Mouse (Mus musculus): ENCODE measurements at regions not wholly inside any gene's neighbourhood (a gene's known extent, or its start where the extent isn't known, plus 50 kb on each side); places are given as distances from the start of the nearest gene placed in this dataset.

DNA sequence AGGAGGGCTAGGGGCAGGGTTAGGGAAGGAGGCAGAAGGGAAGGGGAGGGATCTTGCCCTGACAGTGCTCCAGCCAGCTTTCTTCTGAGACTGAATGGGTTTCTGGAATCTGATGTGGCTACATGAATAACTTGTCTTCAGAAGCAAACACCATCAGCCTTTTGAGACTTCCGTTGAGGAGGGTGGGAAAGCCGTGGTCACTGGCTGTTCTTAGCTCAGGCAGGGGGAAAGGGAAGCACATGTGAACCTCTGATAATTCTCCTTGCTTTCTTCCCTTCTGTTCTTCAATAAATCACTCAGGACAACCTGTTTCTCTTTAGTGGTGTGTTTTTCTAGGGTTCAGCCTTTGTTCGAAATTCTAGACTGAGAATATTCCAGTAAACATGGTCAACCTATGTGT lies 148.9 kb downstream of the Bcl11a start:
- DNase-seq (ENCODE audit: low spot score): no peak

DNA sequence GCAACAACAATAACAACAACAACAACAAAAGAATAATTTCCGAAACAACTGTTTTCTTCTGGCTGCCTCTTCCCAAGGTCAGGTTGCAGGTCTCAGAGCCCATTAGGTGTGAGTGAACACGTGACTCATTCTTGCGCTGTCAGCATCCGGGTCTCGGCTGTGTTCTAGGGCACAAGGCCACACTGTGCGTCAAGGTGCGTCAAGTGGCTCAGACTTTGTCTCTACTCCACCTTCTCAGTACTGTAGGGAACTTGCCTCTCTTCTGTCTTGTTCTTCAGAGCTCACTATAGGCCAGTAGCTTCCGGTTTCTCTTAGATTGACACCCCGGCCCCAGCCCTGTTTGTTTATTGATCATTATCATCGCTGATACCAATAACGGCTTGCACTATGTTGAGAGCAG lies 155.5 kb downstream of the Bcl11a start:
- DNase-seq (ENCODE audit: low spot score): no peak

DNA sequence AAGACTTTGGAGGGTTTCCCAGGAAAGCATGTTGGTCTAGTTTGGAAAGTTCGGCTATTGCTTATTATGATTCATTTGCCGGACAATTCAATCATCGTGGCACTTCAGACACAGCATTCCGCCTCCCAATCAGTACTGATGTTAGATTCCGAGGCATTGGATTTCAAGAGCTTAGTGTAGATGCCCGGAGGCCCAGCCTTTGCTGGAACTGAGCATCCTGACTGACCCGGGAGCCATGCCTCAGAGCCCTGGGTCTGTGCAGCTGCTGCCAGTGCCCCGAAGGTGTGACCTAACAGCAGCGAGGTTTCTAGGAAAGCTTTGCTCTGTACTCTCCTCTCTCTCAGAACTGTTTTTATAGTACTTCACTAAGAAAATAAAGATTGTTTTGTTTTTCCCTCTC lies 156.0 kb downstream of the Bcl11a start:
- DNase-seq (ENCODE audit: low spot score): no peak

DNA sequence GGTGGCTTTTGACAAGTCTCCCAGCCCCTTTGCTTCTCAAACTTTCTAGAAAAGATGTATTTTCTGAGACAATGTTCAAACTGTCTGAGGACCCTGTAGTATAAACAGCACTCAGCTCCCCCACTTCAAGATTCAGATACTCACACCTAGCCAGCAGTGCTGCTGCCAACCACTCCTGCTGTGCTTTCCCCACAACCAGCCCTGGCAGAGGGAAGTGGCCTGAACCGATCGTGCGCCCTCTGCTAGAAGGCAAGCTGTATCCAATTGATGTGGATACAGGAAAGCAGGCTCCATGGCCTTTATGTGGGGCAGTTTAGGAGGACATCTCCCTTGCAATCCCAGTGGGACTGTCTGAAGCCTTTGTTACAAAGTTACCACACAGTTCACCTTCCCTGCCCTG lies 156.6 kb downstream of the Bcl11a start:
- DNase-seq (ENCODE audit: low spot score): no peak

DNA sequence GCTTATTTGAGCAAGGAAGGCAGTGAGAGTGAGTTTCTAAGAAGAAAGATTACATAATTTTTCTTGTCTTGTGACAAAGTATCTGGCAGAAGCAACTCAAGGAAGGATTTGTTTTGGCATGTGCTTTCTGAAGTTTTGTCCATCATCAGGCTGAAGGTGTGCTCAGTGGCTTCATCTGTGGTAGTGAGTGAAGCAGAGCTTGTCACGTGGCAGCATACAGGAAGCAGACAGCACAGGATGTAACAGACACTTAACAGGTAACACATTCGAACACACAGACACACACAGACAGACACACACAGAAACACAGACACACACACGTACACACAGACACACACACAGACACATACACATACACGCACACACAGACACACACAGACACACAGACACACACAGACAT lies 157.5 kb downstream of the Bcl11a start:
- no peak for DNase-seq (ENCODE audit: low spot score)

DNA sequence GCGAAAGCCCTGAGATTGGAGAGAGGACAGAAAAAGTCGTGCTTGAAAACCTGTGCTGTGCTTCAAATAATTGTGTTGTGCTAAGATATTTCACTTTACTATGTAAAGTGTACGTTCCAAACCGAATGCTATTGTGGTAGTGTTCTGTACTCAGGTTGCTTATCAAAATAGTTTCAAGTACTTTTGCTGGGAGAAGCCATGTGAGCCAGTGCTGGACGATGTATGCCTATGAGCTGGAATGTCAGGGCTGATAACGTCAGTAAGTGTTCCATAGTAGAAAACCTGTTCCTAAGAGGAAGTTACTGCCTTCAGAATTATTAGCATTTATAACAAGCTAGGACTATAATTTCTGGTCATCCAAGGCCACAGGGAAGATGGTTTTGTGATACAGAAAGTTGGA lies 161.8 kb downstream of the Bcl11a start:
- no peak for DNase-seq (ENCODE audit: low spot score)

DNA sequence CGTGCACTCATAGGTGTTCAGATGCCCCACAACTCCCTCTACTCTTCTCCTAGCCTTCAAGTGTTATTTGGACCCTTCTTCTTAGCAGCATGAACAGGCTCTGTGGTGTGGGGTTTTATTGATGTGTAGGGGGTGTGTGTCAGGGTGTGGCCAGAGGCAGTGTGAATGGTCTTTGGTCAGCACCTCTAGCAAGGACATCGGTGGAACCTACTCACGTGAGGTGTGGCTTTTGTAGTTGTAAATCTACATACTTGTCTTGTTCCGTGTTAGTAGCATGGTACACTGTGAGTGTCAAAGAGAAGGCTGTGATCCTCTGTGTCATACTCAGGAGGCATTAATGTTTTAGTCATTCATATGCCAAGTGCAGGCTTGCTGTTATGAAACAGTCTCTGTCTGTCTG lies 164.2 kb downstream of the Bcl11a start:
- DNase-seq (ENCODE audit: low spot score): no peak

DNA sequence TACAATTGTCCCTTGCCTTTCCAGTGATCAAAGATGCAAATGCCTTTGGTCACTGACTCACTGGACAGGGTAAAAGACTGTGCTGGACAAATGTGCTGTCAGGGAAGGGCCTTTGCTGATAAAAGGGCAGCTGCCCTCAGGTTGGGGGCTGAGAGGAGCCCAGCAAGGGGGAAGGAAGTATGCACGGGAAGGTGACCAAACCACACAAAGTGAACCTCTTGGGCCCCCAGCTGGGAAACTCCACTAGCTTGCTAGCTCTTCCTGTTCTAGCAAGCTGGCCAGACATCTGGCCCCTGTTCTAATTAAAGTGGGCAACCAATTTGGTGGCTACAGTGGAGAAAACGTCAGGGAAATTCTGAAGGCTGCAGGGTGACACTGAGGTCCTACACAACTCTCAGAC lies 165.0 kb downstream of the Bcl11a start:
- no peak for DNase-seq (ENCODE audit: low spot score)

DNA sequence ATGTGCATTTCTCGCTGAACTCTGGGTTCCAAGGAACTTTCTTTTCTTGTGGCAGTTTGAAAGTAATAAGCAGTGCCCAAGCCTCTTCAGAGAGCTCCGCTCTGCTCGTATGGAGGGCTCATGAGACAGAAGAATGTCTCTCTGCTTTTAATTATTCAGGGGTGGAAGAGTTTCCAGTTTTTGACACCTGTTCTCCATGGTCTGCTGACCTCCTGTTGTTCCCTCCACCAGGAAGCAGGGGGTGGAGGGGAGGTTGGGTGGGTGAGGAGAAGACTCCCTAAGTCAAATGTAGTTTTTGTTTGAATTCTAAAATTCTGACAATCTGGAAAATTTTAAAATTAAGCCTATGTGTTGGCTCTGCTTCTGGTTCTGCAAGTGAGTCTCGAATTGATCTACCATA lies 167.5 kb downstream of the Bcl11a start:
- DNase-seq (ENCODE audit: low spot score): no peak

DNA sequence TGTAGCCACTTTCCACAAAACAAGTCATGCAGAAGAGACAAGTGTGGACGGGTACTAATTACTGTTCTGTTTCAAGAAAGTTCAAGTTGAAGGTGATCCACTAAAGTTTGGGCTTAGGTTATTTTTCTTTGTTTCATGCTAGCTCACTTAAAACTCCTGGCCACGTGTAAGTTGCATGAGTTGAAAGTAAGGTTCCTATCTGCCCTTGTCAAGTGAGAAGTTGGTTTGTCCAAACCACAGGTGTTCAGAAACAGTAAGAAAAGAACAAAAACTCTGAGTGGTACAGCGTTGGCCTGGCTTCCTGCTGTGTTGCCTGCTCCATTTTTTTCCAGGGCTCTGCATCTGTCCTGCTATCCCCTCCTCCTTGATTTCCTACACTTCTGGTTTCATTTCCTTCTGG lies 168.5 kb downstream of the Bcl11a start:
- peak; percentile 25 for DNase-seq (ENCODE audit: low spot score)

DNA sequence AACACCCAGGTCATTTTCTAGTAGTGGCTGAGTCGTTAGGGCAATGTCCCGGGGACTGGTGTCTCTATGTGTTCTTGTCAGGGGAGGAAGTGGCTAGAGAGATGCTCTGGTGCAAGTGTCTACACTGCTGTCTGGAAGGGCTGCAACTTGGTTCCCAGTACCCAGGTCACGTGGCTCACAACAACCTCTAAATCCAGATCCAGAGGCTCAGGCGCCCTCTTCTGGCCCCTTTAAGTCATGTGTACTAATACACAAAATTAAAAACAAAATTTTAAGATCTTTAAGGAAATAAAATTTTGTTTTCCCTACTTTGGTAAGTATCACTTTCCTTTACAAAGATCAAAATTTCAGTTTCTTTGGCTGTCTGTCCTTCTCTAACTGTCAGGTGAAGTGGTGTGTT lies 169.4 kb downstream of the Bcl11a start:
- DNase-seq (ENCODE audit: low spot score): no peak

DNA sequence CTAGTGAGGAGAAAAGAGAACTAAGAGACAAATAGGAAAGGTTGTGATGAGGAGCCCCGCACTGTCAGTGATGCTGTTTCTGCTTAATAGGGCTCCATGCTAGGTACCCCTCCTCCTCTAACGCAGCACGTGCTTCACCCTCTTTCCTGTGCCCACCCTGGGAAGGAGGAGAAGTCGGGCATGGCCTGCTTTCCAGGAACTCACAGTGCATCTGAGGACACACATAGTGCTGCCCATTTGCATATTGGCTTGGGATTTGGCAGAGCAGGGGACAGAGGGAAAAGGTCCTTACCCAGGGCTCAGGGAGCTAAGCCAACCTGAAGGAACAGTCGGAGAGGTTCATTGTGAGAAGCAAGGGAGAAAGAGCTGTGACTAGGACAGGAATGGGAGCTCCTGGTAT lies 173.7 kb downstream of the Bcl11a start:
- no peak for DNase-seq (ENCODE audit: low spot score)

DNA sequence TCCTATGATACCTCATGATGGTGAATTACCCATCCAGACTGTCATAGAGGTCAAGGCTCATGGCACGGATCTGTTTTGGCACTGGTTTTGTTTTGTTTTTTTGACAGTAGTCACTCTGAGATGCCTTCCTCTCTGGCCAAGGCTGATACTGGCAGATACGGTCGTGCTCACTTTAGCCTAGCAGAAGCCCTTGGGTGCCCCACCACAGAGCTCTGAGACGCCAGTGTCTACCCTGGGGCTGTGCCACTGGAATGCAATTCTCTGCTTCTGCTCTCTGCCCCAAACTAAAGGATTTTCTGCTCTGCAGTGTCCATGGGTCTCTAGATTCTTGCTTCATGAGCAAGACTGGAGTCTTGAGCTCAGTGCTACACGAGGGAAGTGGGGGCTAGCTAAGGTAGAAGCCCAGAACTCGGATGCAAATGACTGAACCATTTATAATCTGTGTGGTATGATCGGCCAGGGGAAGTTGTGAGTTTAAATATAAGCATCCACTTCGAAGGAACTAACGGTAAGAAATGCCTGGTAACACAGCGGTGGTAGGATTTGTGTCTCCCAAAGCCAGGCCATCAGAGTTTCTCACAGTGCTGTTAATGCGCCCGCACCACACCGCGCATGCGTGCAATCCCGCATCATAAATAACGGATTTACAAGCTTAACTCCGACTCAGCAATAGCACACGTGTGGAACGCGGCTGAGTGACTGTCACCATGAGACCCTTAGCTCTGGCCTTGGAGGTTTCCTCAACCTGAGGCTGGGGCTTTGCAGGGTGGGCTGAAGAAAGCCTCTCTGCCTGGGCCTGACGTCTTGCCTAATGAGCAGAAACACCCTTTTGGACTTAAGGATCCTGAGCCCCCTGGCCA lies 177.6 kb downstream of the Bcl11a start:
- no peak for DNase-seq (ENCODE audit: low spot score)

DNA sequence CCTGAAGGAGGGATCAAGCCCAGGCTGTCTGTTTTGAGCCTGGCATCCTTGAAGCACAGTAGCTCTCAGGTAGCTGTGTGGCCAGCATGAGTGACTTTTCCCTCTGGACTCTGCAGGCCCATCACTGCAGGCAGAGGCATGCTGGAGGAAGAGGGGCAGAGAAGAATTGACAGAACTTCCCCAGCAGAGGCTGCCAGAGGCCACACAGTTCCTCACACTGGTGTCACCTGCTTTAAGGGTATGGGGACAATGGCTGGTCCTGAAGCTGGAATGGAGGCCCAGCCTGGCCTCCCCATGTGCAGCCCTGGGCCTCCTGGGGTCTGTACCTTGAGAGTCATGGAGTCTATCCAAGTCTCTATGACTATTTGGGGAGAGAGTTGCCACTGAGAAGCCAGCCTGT lies 179.9 kb downstream of the Bcl11a start:
- no peak for DNase-seq (ENCODE audit: low spot score)

DNA sequence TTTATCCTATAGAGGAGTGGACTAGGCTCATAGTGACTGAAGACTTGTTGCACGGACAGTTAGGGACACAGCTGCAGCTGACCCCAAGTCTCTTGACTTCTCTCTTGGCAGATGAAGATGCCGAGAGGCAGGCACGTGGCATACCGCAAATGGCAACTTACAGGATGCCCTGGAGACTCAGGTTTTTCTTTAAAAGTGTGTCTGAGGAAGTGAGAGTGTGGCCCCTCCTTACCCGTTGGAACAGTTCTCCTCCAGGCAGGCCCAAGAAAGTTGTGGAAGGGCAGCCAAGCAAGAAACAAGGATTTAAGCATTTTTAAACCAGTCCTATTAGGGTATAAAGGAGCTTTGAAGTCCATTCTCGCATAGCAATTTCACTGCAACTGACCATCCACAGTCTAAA lies 180.5 kb downstream of the Bcl11a start:
- DNase-seq (ENCODE audit: low spot score): no peak

DNA sequence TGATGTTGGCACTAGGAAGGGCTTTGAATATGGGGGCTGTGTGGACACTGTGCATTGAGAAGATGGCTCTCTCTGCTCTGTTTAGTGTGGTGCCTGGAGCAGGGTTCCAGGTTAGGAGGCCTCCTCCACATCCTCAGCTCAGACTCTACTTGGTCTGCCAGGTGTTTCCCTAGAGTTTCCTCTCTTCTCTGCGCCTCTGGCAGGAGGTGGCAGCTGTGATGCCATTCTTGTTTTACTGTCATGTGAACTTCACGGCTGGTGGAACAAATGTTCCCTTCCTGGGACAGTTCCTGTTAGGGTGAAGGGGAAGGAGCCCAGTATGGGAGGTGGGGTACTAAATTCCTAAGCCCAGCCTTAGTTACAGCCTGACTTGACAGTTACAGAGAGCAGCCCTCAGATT lies 181.8 kb downstream of the Bcl11a start:
- no peak for DNase-seq (ENCODE audit: low spot score)

DNA sequence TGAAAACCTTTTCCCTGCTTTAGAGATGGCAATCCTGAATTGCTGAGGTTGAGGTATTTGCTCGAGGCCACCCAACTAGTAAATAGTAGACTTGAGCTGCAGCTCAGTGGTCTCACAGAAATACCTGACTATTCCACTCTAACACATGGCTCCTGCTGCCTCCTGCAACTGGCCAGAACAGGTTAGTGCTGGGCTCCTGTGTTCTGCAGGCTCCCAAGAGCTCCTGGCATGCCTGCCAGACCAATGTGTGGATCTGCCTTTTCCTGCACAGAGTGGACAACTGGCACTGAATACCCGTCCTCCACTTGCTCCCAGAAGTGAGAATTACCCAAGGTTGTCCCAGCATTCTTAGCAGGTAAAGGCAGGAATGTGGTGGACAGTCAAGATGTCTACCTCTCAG lies 191.2 kb downstream of the Bcl11a start:
- DNase-seq (ENCODE audit: low spot score): no peak

DNA sequence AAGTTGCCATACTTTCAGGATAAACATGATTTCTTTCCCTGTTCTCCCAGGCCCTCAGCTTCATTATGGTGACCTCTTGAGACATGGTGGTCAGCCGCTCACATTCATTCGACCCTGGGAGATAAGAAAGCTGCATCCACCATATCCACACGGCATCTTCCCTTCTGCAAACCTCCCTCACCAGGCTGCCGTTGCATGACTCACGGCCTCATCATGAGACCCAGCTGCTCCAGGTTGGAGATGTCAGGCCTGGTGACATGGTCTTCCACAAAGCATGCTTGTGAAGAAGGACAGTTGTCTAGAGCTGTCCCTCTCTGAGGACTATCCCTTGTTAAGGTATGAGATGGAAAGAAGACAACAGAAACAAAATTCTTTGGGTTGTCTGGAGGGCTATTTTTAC lies 203.8 kb downstream of the Bcl11a start:
- no peak for DNase-seq (ENCODE audit: low spot score)

DNA sequence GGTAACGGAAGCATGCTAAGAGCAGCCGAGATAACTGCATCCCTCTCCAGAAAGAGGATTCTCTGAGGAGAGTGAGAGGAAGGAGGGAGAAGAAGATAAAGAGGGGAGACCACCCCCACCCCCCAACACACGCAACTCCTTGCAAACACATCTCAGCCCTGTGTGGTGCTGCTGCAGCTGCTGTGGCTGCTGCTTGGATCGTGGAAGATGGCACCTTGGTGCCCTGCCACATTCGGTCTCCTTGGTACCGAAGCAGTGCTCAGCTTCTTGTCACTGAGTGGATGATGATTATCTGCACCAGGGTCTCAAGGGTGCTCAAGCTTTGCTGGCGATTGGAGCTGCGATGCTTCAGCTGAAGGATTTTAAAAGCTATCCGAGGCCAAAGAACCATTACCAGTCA lies 204.7 kb downstream of the Bcl11a start:
- no peak for DNase-seq (ENCODE audit: low spot score)

DNA sequence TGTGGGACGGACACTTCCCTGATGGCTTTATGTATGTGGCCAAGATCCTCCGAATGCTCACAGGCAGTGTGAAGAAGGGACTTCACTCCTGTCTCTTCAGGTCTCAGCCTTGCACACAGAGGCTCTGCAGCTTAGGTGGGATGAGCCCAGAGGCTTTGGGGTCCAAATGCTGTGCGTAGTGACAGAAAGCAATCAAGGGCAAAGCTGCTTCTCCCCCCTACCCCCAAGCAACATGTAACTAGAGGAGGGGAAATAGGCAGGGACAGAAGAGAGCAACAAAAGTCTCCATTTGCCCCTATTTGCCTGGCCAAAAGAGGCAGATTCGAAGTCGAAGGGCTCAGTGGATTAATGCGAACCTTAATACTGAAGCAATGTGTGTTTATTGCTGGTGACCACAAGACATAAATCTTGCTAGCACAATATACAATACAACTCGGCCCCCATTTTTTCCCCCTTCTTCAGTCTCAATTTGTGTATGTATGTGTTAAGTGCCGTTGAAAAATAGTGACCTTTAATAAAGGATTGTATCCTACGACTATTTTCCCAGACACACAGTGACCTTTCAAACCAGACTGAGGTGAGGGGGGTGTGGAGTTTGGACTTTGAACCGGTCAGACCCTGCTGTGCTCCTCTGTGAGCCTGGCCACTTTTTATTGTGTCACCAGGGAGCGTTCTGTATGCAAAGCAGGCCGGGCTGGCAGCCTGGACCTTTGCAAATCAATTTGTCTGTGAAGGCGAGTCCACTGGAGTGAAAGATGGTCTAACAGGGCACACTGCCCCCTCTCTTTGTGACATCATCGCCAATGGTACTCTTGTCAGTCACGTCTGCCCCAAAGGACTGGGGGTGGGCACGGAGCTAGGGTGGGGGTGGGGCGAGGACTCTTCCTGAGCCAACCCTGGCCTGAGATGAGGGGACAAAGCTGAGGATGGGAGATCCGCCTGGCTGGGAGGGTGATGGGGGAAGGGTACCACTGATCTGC lies 208.6 kb downstream of the Bcl11a start:
- DNase-seq (ENCODE audit: low spot score): peak; percentile 70

DNA sequence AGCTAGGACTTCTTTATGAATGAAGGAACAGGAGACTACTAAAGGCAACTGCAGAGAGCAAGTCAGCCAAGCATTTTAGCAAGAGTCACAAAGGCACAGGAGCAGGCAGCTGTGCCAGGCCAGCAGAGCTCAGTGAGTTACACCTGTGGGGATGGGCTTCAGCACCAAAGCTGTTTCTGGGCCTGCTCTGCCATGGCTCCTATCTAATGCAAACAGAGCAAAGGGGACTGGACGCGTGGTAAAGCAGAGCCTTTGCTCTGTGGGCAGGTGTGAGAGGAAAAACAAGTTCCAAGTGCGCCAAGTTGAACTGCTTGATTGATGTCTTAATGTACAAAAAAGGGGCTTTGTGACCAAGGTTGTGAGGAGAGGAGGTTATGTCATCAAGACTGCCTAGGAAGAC lies 215.4 kb downstream of the Bcl11a start:
- DNase-seq (ENCODE audit: low spot score): no peak

DNA sequence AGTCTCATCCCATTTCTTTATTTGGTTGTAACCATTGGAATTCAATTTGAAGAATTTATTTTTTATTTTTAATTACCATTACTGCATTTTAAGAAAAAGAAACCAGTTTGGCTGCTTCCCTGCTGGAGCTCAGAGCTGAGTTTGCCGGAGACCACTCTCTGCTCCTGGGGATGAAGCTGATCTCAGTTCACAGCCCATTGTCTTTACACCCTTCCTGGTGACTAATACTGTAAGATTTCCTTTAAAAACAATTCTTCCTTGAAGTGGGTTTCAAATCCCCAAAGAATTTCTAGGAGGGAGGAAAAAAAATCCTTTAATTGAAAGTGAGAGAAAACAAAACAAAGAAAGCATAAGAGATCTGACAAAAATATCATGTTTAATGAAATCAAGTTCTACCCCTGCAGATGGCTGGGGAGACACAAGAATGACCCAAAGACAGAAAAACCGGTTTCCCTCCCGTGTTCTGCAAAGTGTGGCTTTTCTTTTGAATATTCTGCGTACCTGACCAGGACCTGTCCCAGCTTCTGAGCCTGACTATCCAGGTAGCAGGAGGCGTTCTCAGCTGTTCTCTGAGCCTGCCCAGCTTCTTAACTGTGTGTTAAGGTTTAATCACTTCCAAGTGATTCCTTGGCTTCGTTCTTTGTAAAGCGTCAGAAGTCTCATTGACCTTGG lies 216.1 kb downstream of the Bcl11a start:
- no peak for DNase-seq (ENCODE audit: low spot score)

Data from retina, embryonic 14.5 days (tissue).